Mouse (Mus musculus) hindbrain, embryonic 12.5 days (tissue): ENCODE measurements around the gene Adam22. TPM values are rescaled to one million over a fixed set of nuclear protein-coding genes. Genes with fewer than 3 reads are reported as not detected.

Experiments used
- ATAC-seq: fragments of 200-750 bp; cut with Nextera tagmentation; 2 replicates; pipeline ENCODE4 v1.8.0; 2017; ENCODE audit warnings: moderate TSS enrichment; ENCODE audit not compliant: low FRiP score
- H3K27ac ChIP-seq: fragments of 300-500 bp; sonication (generic); 2 replicates; pipeline ENCODE4 v1.5.1; 2016; ENCODE audit warnings: mild to moderate bottlenecking
- H3K27me3 ChIP-seq: fragments of 300-500 bp; sonication (generic); 2 replicates; pipeline ENCODE4 v1.6.1; 2016; ENCODE audit warnings: mild to moderate bottlenecking
- H3K36me3 ChIP-seq: fragments of 300-500 bp; sonication (generic); 2 replicates; pipeline ENCODE4 v1.6.1; 2016; ENCODE audit warnings: mild to moderate bottlenecking
- H3K4me1 ChIP-seq: fragments of 300-500 bp; sonication (generic); 2 replicates; pipeline ENCODE4 v1.6.1; 2016
- H3K4me2 ChIP-seq: fragments of 300-500 bp; sonication (generic); replicated peaks from 2 replicates; pipeline ENCODE4 v1.6.1; 2016; ENCODE audit warnings: mild to moderate bottlenecking
- H3K4me3 ChIP-seq: fragments of 300-500 bp; sonication (generic); 2 replicates; pipeline ENCODE4 v1.5.1; 2016; ENCODE audit warnings: mild to moderate bottlenecking
- H3K9ac ChIP-seq: fragments of 300-500 bp; sonication (generic); 2 replicates; pipeline ENCODE4 v1.6.1; 2016; ENCODE audit warnings: mild to moderate bottlenecking, moderate library complexity
- H3K9me3 ChIP-seq: fragments of 300-500 bp; sonication (generic); replicated peaks from 2 replicates; pipeline ENCODE4 v1.6.1; 2016; ENCODE audit warnings: mild to moderate bottlenecking
- WGBS: fragments of 180-500 bp; shearing (Covaris S2); methylation state at CpG from one replicate; pipeline ENCODE4 v1.1.7; 2016; 5-methylcytosine and 5-hydroxymethylcytosine counted together
- polyA plus RNA-seq: library from polyadenylated mRNA; unstranded; fragments of >200 nt; fragmentation: Nextera tagmentation; extraction: Ambion mirVana; gene quantifications from 2 replicates; pipeline ENCODE4 v1.2.1, GENCODE M21; 2016

Adam22 gene
- polyA plus RNA-seq, 1 experiment from 2014 or later = 26.6 TPM

DNA sequence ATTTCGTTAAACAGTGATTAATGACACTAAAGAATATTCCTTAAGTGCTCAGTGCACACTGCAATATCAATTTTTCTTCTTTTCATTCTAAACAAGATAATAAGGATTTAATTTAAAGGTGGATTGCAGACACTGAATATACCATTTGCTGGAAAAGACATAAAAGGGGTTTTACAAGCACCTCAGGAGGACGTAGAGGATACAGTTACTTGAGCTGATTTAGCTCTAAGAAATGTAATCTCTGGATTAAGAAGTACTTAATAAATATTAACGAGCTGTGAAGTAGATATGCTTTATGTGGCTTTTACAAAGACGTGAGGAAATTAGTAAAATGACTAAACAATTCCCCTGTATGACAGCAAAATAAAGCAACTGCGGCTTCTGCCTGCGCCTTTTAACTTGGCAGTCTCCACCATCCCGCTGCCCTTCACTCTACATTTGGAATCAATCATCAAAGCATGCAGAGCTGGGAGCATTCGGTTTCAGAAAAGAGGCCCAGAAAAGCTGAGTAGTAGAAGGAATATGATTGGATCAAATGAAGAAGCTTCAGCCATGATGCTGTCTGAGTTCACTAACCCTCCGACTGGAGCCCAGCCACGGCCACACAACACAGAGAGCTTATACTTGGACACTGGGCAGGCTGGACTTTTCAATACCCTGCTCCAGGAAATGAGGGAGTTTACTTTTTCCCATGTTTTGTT is 70.1 kb downstream of the Adam22 start:
- 68% methylated on average over 10 of the region's 10 CpGs for WGBS
- Histone ChIP-seq H3K4me3 (no peak overlapping the region), H3K9ac (no peak overlapping the region), H3K27me3 (no peaks in the 10 kb centered on the region), H3K36me3 (no peaks in the 10 kb centered on the region), H3K27ac (no peak overlapping the region), H3K4me2 (no peak overlapping the region), H3K4me1 (peaks cover 3% of the 10 kb centered on the region; the same call in 1 of the 2 replicates), H3K9me3 (no peaks in the 10 kb centered on the region)
- ATAC-seq = no peak

DNA sequence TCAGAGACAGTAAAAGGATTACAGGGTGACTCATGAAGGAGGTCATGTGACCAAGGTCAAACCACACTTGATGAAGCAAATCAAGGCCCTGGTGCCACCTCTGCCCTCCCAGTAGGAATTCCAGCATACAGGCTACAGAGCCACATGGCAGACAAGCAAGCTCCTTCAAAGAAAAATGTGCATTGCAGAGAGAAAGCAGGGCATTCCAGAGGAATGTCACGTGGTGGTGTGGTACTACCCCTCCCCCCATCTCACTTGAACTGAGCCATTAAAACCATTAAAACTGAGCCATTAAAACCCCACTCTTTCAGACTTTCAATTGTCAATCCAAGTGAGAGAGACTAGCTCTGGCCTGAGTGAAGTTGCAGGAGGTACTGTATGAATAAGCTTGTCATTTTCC is 74.7 kb downstream of the Adam22 start:
- Histone ChIP-seq H3K36me3 (no peaks in the 10 kb centered on the region), H3K27ac (no peak overlapping the region), H3K4me2 (no peak overlapping the region), H3K4me3 (no peak overlapping the region), H3K9ac (no peak overlapping the region), H3K4me1 (peaks cover 3% of the 10 kb centered on the region; the same call in 1 of the 2 replicates), H3K27me3 (no peaks in the 10 kb centered on the region), H3K9me3 (no peaks in the 10 kb centered on the region)
- 0 out of 2 replicates have a peak, but pooled peaks have one; percentile 49 for ATAC-seq
- WGBS = 8% methylated on average over 1 of the region's 1 CpGs

DNA sequence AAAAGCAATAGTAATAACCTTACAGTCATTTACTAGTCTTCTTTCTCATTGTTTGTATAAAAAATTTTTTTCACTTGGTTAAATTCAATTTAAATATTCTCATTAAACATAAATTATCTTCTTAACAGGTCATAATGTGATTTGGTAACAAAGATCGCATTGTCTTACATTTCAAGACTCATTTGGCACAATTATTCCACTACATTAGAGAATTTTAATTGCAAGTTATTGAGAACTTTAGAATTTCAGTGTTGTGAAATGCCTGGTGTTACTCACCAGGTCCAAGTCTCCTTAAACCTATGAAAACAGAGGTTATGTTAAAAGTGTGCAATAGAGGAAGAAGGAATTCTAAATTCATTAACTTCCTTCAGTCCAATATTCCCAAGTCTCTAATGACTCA is 76.5 kb downstream of the Adam22 start:
- Histone ChIP-seq H3K4me2 (no peak overlapping the region), H3K27ac (no peak overlapping the region), H3K27me3 (no peaks in the 10 kb centered on the region), H3K9me3 (no peaks in the 10 kb centered on the region), H3K4me1 (peaks cover 3% of the 10 kb centered on the region; the same call in 1 of the 2 replicates), H3K9ac (no peak overlapping the region), H3K4me3 (no peak overlapping the region), H3K36me3 (no peaks in the 10 kb centered on the region)
- WGBS = 89% methylated on average over 1 of the region's 1 CpGs
- ATAC-seq = no peak

DNA sequence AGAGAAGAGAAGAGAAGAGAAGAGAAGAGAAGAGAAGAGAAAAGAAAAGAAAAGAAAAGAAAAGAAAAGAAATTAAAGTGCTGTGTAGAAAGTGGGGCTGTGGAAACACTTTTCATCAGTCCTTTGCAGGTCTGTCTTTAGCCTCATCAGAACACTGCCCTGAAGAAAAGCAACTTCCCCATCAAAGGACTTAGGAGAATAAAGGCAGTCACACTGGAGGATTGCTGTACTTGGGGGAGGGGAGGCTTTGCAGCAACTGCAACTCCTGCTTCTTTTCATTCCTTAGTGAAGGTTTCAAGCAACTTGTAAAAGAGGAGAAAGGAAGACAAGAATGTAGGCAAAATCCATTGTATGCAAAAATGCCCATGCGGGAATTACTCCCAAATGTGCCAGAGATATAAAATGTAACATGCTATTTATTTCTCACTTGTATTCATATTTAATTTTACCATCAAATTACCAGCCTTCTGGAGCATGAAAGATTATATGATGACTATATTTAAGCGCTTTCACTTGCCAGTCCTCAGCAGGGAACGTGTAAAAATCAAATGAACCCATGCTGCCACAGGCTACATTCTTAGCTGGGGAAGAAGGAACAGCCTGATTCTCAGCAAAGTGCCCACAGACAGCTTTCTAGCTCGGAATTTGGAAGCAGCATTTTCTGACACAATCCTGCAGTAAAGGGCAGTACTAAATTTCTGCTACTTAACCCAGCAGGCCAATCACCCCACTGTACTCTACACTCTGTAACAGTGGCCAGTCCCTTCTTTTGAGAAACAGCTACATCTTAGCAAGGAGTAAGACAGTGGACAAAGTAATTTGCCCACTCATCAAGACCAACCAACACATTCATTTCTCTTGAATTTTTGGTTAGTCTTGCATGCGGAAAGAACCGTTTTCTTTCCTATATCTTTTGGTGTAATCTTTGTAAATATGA is 78.0 kb downstream of the Adam22 start:
- no peak overlapping the region for H3K9ac ChIP-seq
- peaks cover 3% of the 10 kb centered on the region; the same call in 1 of the 2 replicates for H3K4me1 ChIP-seq
- no peaks in the 10 kb centered on the region for H3K27me3 ChIP-seq
- H3K36me3 ChIP-seq = no peaks in the 10 kb centered on the region
- H3K27ac ChIP-seq = no peak overlapping the region
- H3K4me3 ChIP-seq = no peak overlapping the region
- ATAC-seq = no peak
- H3K9me3 ChIP-seq = no peaks in the 10 kb centered on the region
- WGBS = 55% methylated on average over 6 of the region's 6 CpGs
- H3K4me2 ChIP-seq = no peak overlapping the region

DNA sequence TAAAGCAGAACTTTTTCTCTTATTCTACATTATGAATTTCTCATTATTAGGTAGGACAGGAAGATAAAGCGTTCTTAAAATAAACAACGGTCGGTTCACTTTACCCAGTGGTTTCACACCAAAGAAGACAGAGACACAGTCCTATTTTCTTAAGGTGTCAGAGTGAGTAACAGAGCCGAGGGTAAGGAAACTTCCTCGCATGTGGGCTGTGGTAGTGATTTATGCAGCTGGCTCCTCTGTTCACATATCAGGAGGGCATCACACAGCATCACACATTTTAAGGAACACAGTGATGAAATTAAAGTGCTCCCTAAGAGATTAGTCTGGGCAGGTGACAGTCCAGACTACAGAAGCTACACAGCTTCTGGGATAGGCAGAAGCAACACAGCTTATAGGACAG is 83.8 kb downstream of the Adam22 start:
- Histone ChIP-seq H3K4me1 (no peaks in the 10 kb centered on the region), H3K4me2 (no peak overlapping the region), H3K9me3 (no peaks in the 10 kb centered on the region), H3K4me3 (no peak overlapping the region), H3K9ac (no peak overlapping the region), H3K27me3 (no peaks in the 10 kb centered on the region), H3K36me3 (no peaks in the 10 kb centered on the region), H3K27ac (no peak overlapping the region)
- 83% methylated on average over 5 of the region's 5 CpGs for WGBS
- no peak for ATAC-seq

DNA sequence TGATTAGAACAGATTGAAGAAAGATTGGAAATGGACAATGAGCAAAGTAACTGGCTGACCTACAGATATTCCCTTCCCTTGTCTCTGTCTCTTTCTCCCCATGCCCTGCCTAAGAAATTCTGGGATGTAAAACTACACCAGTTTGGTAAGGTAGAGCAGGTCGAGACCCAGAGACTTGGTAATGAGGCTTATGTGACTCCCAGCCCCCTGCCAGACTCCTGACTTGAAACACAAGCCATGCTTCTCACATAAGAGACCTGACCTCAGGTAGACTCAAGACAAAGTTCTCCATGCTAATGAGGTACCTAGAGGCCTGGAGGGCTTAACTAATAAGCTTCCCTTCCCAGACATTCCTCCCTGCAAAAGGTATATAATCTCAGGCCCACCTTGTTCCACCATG is 91.8 kb downstream of the Adam22 start:
- WGBS = 82% methylated on average over 1 of the region's 1 CpGs

DNA sequence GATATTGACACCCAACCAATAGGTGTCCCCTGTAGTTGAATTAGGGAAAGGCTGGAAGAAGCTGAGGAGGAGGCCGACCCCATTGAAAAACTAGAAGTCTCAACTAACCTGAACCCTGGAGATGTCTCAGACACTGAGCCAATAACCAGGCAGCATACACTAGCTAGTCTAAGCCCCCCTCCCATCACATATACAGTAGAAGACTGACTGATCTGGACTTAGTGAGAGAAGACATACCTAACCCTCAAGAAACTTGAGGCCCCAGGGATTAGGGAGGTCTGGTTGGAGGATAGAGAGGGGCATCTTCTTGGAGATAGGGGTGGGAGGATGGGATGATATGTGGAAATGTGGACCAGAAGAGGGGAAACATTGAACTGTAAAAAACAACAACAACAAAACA is 110.6 kb downstream of the Adam22 start:
- H3K27me3 ChIP-seq = no peaks in the 10 kb centered on the region
- no peak overlapping the region for H3K27ac ChIP-seq
- 92% methylated on average over 1 of the region's 1 CpGs for WGBS
- H3K4me1 ChIP-seq = no peaks in the 10 kb centered on the region
- no peak overlapping the region for H3K4me2 ChIP-seq
- no peak overlapping the region for H3K9ac ChIP-seq
- no peaks in the 10 kb centered on the region for H3K36me3 ChIP-seq
- H3K9me3 ChIP-seq = no peaks in the 10 kb centered on the region
- no peak overlapping the region for H3K4me3 ChIP-seq
- no peak for ATAC-seq

More for the DNA sequence above, 91.8 kb downstream of the Adam22 start:
- ATAC-seq = no peak
- H3K36me3 ChIP-seq = no peaks in the 10 kb centered on the region
- no peaks in the 10 kb centered on the region for H3K9me3 ChIP-seq
- H3K4me2 ChIP-seq = no peak overlapping the region
- no peak overlapping the region for H3K4me3 ChIP-seq
- H3K9ac ChIP-seq = no peak overlapping the region
- no peak overlapping the region for H3K27ac ChIP-seq
- H3K27me3 ChIP-seq = no peaks in the 10 kb centered on the region
- H3K4me1 ChIP-seq = no peaks in the 10 kb centered on the region

DNA sequence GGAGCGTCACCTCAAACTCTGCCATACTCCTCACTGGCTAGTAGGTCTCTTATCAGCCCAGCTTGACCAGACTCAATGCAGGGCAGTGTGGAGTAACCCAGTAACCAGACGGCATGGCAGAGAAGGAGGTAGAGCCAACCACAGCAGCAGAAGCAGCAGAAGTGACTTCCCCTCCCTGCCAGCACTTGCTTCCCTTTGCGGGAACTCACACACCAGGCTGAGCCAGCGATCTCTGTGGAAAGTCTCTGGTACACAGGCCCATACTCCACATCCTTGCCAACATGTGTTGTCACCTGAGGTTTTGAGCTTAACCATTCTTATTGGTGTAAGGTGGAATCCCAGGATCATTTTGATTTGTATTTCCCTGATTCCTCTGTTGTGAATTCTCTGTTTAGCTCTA is 111.5 kb downstream of the Adam22 start:
- Histone ChIP-seq H3K9ac (no peak overlapping the region), H3K27me3 (no peaks in the 10 kb centered on the region), H3K4me3 (no peak overlapping the region), H3K36me3 (no peaks in the 10 kb centered on the region), H3K4me2 (no peak overlapping the region), H3K9me3 (no peaks in the 10 kb centered on the region), H3K4me1 (no peaks in the 10 kb centered on the region), H3K27ac (no peak overlapping the region)
- no peak for ATAC-seq
- 86% methylated on average over 4 of the region's 4 CpGs for WGBS

DNA sequence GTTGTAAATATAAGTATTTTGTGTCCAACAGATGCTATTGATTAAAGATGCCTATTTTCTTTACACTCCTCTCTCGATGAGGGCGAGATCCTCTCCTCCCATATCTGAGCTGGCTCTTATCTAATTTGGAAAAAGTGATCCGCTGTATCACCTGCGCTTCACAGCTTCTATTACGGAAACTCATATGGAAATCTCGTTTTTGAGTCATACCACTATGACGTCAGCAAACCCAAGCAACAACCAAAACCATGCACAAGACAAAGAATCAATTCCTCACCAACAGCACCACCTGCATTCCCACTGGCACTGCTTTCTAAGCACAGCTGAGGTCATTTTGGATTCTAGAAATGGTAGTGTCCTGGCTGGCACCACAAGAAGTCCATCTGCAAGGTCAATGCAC is 123.3 kb downstream of the Adam22 start:
- Histone ChIP-seq H3K9me3 (no peaks in the 10 kb centered on the region), H3K27me3 (no peaks in the 10 kb centered on the region), H3K4me2 (no peak overlapping the region), H3K27ac (no peak overlapping the region), H3K4me1 (no peaks in the 10 kb centered on the region), H3K9ac (no peak overlapping the region), H3K4me3 (no peak overlapping the region), H3K36me3 (no peaks in the 10 kb centered on the region)
- 92% methylated on average over 7 of the region's 7 CpGs for WGBS
- ATAC-seq = no peak

DNA sequence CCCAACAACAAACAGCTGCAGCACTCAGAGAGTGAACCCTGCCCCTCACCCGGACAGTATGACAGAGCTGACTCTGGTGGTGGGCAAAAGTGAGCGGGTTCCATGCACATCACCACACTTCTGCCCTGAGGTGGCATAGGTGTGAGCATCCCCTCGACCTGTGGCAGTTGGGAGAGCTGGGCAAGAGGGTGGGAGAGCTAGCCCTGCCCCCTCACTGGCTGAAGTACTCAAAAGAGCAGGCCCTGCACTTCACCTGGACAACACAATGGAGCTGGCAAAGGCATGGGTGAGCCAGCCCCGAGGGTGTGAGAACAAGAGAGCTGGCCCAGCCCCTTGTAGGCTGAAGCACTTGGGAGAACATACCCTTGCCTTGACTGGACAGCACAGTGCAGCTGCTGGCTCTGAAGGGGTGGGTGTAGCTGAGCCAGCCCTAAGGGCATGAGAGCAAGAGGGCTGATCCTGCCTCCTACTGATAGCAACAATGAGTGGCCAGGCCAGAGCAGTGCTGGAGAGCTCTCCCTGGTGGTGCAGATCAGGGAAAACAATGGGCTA is 124.8 kb downstream of the Adam22 start:
- H3K4me1 ChIP-seq = no peaks in the 10 kb centered on the region
- no peak overlapping the region for H3K4me2 ChIP-seq
- H3K9ac ChIP-seq = no peak overlapping the region
- H3K27me3 ChIP-seq = no peaks in the 10 kb centered on the region
- 62% methylated on average over 4 of the region's 4 CpGs for WGBS
- H3K36me3 ChIP-seq = no peaks in the 10 kb centered on the region
- no peaks in the 10 kb centered on the region for H3K9me3 ChIP-seq
- no peak overlapping the region for H3K4me3 ChIP-seq
- ATAC-seq = peak; percentile 71
- no peak overlapping the region for H3K27ac ChIP-seq

DNA sequence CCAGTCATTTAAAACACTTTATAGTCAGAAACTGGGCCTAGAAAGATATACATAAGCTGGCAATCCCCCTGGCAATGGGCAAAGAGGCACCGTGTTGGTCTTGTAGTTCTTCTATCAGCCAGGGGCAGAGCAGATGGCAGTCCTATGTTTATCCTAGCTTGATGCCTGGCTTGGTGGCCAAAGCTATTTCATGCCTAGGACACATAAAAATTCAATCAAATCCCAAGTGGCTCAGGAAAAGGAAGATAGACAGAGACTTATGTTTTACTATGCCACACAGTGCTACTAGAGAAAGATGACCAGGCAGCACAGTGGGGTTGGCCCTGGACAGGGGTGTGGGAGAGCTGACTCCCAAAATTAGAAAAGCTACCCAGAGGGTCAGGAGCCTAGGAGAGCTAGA is 125.3 kb downstream of the Adam22 start:
- Histone ChIP-seq H3K9ac (no peak overlapping the region), H3K27ac (no peak overlapping the region), H3K4me3 (no peak overlapping the region), H3K4me2 (no peak overlapping the region), H3K4me1 (no peaks in the 10 kb centered on the region), H3K27me3 (no peaks in the 10 kb centered on the region), H3K9me3 (no peaks in the 10 kb centered on the region), H3K36me3 (no peaks in the 10 kb centered on the region)
- 85% methylated on average over 1 of the region's 1 CpGs for WGBS
- 0 out of 2 replicates have a peak, but pooled peaks have one; percentile 11 for ATAC-seq

DNA sequence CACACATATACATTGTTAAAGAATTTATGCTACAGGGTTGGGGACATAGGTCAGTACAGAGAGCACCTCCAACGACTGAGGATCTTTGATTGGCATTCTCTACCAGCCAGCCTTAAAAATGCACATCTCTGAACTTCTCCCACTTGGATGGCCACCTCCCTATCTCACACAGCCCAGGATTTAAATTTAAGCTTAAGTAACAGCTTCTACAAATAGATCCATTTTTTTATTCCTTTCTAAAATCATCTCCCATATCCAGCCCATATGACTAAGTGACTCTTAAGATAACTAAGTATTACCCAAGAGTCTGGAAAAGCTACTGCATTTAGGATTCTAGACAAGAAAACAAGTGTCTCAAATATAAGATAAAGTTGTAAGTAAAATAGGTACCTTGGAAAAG is 140.9 kb downstream of the Adam22 start:
- WGBS = 75% methylated on average over 1 of the region's 1 CpGs

More for the DNA sequence above, 140.9 kb downstream of the Adam22 start:
- Histone ChIP-seq H3K4me3 (no peak overlapping the region), H3K36me3 (no peaks in the 10 kb centered on the region), H3K27me3 (no peaks in the 10 kb centered on the region), H3K27ac (no peak overlapping the region), H3K4me1 (no peaks in the 10 kb centered on the region), H3K4me2 (no peak overlapping the region), H3K9me3 (no peaks in the 10 kb centered on the region), H3K9ac (no peak overlapping the region)
- no peak for ATAC-seq
